Mouse (Mus musculus) large intestine, adult 2 months (tissue): ENCODE data around the gene Tmem131l. TPM values are rescaled to one million over a fixed set of nuclear protein-coding genes. Genes with fewer than 3 reads are reported as not detected.

Experiments used
- DNase-seq: peaks from one replicate; pipeline ENCODE4 v3.0.0-alpha.2; 2012; ENCODE audit warnings: low read depth, low spot score
- WGBS: fragments of 180-500 bp; shearing (Covaris S2); methylation state at CpG from one replicate; pipeline ENCODE4 v1.1.7; 2018; 5-methylcytosine and 5-hydroxymethylcytosine counted together
- polyA plus RNA-seq: library from polyadenylated mRNA; depleted of rRNA; stranded (reverse); fragments of >200 nt; gene quantifications from 2 replicates; pipeline ENCODE4 v1.2.3, GENCODE M21; 2012

Gene Tmem131l
- polyA plus RNA-seq, 1 experiment = 14.2 TPM

- WGBS = 79% methylated on average over 3 of the region's 3 CpGs
These were observed 53.2 kb downstream of the Tmem131l start for GRCm38 (mm10) chr3:83986740-83987139.

GRCm38 (mm10) chr3:83985426-83985825 lies 54.5 kb downstream of the Tmem131l start:
- 87% methylated on average over 6 of the region's 6 CpGs for WGBS
- DNase-seq = no peak

More at GRCm38 (mm10) chr3:83986740-83987139, 53.2 kb downstream of the Tmem131l start:
- no peak for DNase-seq

GRCm38 (mm10) chr3:83984379-83984778 lies 55.6 kb downstream of the Tmem131l start:
- no peak for DNase-seq
- WGBS = 72% methylated on average over 4 of the region's 4 CpGs

- WGBS = 96% methylated on average over 4 of the region's 4 CpGs
- no peak for DNase-seq
These were observed 57.2 kb downstream of the Tmem131l start for GRCm38 (mm10) chr3:83982821-83983220.

GRCm38 (mm10) chr3:83980231-83980872 lies 59.6 kb downstream of the Tmem131l start:
- WGBS = 83% methylated on average over 6 of the region's 6 CpGs
- DNase-seq = no peak

GRCm38 (mm10) chr3:83978497-83979410 lies 61.2 kb downstream of the Tmem131l start:
- 79% methylated on average over 4 of the region's 4 CpGs for WGBS
- DNase-seq = no peak

- 25% methylated on average over 3 of the region's 3 CpGs for whole genome bisulfite sequencing
- no peak for DNase-seq
These were observed 62.2 kb downstream of the Tmem131l start for GRCm38 (mm10) chr3:83977817-83978216.

GRCm38 (mm10) chr3:83976161-83976560 lies 63.8 kb downstream of the Tmem131l start:
- 86% methylated on average over 3 of the region's 3 CpGs for WGBS
- no peak for DNase-seq

GRCm38 (mm10) chr3:83973339-83973738 lies 66.6 kb downstream of the Tmem131l start:
- 76% methylated on average over 2 of the region's 2 CpGs for WGBS

GRCm38 (mm10) chr3:83970629-83971028 lies 69.3 kb downstream of the Tmem131l start:
- DNase-seq = no peak
- 82% methylated on average over 1 of the region's 1 CpGs for WGBS

More at GRCm38 (mm10) chr3:83973339-83973738, 66.6 kb downstream of the Tmem131l start:
- no peak for DNase-seq

GRCm38 (mm10) chr3:83969081-83969480 lies 70.9 kb downstream of the Tmem131l start:
- WGBS = 80% methylated on average over 4 of the region's 4 CpGs
- no peak for DNase-seq

GRCm38 (mm10) chr3:83967791-83968190 lies 72.2 kb downstream of the Tmem131l start:
- no peak for DNase-seq
- 96% methylated on average over 3 of the region's 3 CpGs for WGBS

- WGBS = 96% methylated on average over 2 of the region's 2 CpGs
- no peak for DNase-seq
These were observed 74.6 kb downstream of the Tmem131l start for GRCm38 (mm10) chr3:83965333-83965732.

GRCm38 (mm10) chr3:83963705-83964104 lies 76.3 kb downstream of the Tmem131l start:
- DNase-seq = no peak
- 82% methylated on average over 5 of the region's 5 CpGs for WGBS

- 44% methylated on average over 3 of the region's 3 CpGs for WGBS
- no peak for DNase-seq
These were observed 77.4 kb downstream of the Tmem131l start for GRCm38 (mm10) chr3:83962571-83962970.

GRCm38 (mm10) chr3:83962076-83962475 lies 77.9 kb downstream of the Tmem131l start:
- DNase-seq = no peak
- 92% methylated on average over 7 of the region's 7 CpGs for WGBS

- no peak for DNase-seq
- 96% methylated on average over 7 of the region's 7 CpGs for WGBS
These were observed 80.9 kb downstream of the Tmem131l start for GRCm38 (mm10) chr3:83958951-83959681.

- WGBS = 80% methylated on average over 8 of the region's 8 CpGs
- no peak for DNase-seq
These were observed 86.1 kb downstream of the Tmem131l start for GRCm38 (mm10) chr3:83953879-83954278.

GRCm38 (mm10) chr3:83948801-83949200 lies 91.2 kb downstream of the Tmem131l start:
- no peak for DNase-seq
- 78% methylated on average over 4 of the region's 4 CpGs for WGBS
